Mouse (Mus musculus) hindbrain, embryonic 11.5 days (tissue): ENCODE results near the gene Gm21970. TPM values are rescaled to one million over a fixed set of nuclear protein-coding genes. Genes with fewer than 3 reads are reported as not detected.
A peak's percentile ranks its signal among the peaks of the same experiment; 100 is the strongest.

Experiments used
- ATAC-seq: fragments of 200-750 bp; cut with Nextera tagmentation; 2 replicates; pipeline ENCODE4 v1.8.0; 2017; ENCODE audit warnings: mild to moderate bottlenecking, moderate TSS enrichment, moderate library complexity; ENCODE audit not compliant: low FRiP score
- DNase-seq: peaks from one replicate; pipeline ENCODE4 v3.0.0-alpha.2; 2015; ENCODE audit warnings: low spot score
- H3K27ac ChIP-seq: fragments of 300-500 bp; sonication (generic); 2 replicates; pipeline ENCODE4 v1.5.1; 2014; ENCODE audit warnings: mild to moderate bottlenecking, low read depth, low read length
- H3K27me3 ChIP-seq: fragments of 300-500 bp; sonication (generic); 2 replicates; pipeline ENCODE4 v1.6.1; 2014; ENCODE audit warnings: mild to moderate bottlenecking, low read length, moderate library complexity, mixed read lengths; ENCODE audit not compliant: control insufficient read depth, insufficient read depth
- H3K36me3 ChIP-seq: fragments of 300-500 bp; sonication (generic); 2 replicates; pipeline ENCODE4 v1.6.1; 2014; ENCODE audit warnings: mild to moderate bottlenecking, low read length, moderate library complexity, mixed read lengths; ENCODE audit not compliant: control insufficient read depth, insufficient read depth
- H3K4me1 ChIP-seq: fragments of 300-500 bp; sonication (generic); replicated peaks from 2 replicates; pipeline ENCODE4 v1.6.1; 2014; ENCODE audit warnings: low read length, mixed read lengths; ENCODE audit not compliant: control insufficient read depth, insufficient read depth
- H3K4me2 ChIP-seq: fragments of 300-500 bp; sonication (generic); replicated peaks from 2 replicates; pipeline ENCODE4 v1.6.1; 2014; ENCODE audit warnings: mild to moderate bottlenecking, low read depth, low read length
- H3K4me3 ChIP-seq: fragments of 300-500 bp; sonication (generic); 2 replicates; pipeline ENCODE4 v1.5.1; 2014; ENCODE audit warnings: low read depth, low read length
- H3K9ac ChIP-seq: fragments of 300-500 bp; sonication (generic); 2 replicates; pipeline ENCODE4 v1.6.1; 2014; ENCODE audit warnings: low read depth, low read length
- H3K9me3 ChIP-seq: fragments of 300-500 bp; sonication (generic); 2 replicates; pipeline ENCODE4 v1.6.1; 2016; ENCODE audit warnings: low read length; ENCODE audit not compliant: control insufficient read depth
- WGBS: fragments of 180-500 bp; shearing (Covaris S2); extraction: QIAGEN DNeasy Blood & Tissue Kit; methylation state at CpG from one replicate; pipeline ENCODE4 v1.1.7; 2014; 5-methylcytosine and 5-hydroxymethylcytosine counted together
- polyA plus RNA-seq: library from polyadenylated mRNA; unstranded; fragments of >200 nt; fragmentation: Nextera tagmentation; extraction: Ambion mirVana; gene quantifications from 2 replicates; pipeline ENCODE4 v1.2.1, GENCODE M21; 2014

Gene Gm21970
- polyA plus RNA-seq, 1 experiment from 2014 or later = not detected

- H3K36me3 ChIP-seq = no peaks in the 10 kb centered on the region
- ATAC-seq = peak; percentile 97
- H3K4me3 ChIP-seq = peak overlapping the region; percentile 53
- peaks cover 2% of the 10 kb centered on the region; the same call in 1 of the 2 replicates for H3K4me1 ChIP-seq
- peak overlapping the region; percentile 19; the same call in 1 of the 2 replicates for H3K27ac ChIP-seq
- no peaks in the 10 kb centered on the region for H3K9me3 ChIP-seq
- peak overlapping the region; percentile 46 for H3K9ac ChIP-seq
- H3K4me2 ChIP-seq = peak overlapping the region; percentile 85
- H3K27me3 ChIP-seq = no peaks in the 10 kb centered on the region
- 2% methylated on average over 44 of the region's 44 CpGs for WGBS
- peak; percentile 94 for DNase-seq
These were observed 73.3 kb downstream of the Gm21970 start for GRCm38 (mm10) chr16:91464594-91465504.

- no peaks in the 10 kb centered on the region for H3K9me3 ChIP-seq
- peaks cover 2% of the 10 kb centered on the region; the same call in 1 of the 2 replicates for H3K4me1 ChIP-seq
- H3K27ac ChIP-seq = no peak overlapping the region
- H3K4me3 ChIP-seq = peak overlapping the region; percentile 53
- no peaks in the 10 kb centered on the region for H3K27me3 ChIP-seq
- H3K9ac ChIP-seq = peak overlapping the region; percentile 46; the same call in 1 of the 2 replicates
- ATAC-seq (no peak; the same call in 1 of the 2 replicates), DNase-seq (no peak)
- 59% methylated on average over 13 of the region's 13 CpGs for WGBS
- H3K36me3 ChIP-seq = no peaks in the 10 kb centered on the region
- H3K4me2 ChIP-seq = peak overlapping the region; percentile 85
These were observed 74.2 kb downstream of the Gm21970 start for GRCm38 (mm10) chr16:91465505-91466240.

- H3K27me3 ChIP-seq = no peaks in the 10 kb centered on the region
- no peak overlapping the region for H3K27ac ChIP-seq
- no peaks in the 10 kb centered on the region for H3K36me3 ChIP-seq
- H3K9ac ChIP-seq = no peak overlapping the region
- no peak overlapping the region for H3K4me3 ChIP-seq
- ATAC-seq = no peak
- DNase-seq = peak; percentile 45
- H3K9me3 ChIP-seq = no peaks in the 10 kb centered on the region
- H3K4me2 ChIP-seq = no peak overlapping the region
- WGBS = 45% methylated on average over 6 of the region's 6 CpGs
- H3K4me1 ChIP-seq = peaks cover 2% of the 10 kb centered on the region; the same call in 1 of the 2 replicates
These were observed 75.0 kb downstream of the Gm21970 start for GRCm38 (mm10) chr16:91466566-91466965.

Other genes with a start within 250 kb of the Gm21970 start
- gene Olig2, start 166.3 kb upstream of the Gm21970 start, polyA plus RNA-seq = 0.76 and 1.2 TPM in 2 replicates
- 0.40 and 0.84 TPM in 2 replicates for gene Olig1, start 121.9 kb upstream of the Gm21970 start, polyA plus RNA-seq
- 33.4 and 35.4 TPM in 2 replicates for gene Ifnar2, start 18.9 kb upstream of the Gm21970 start, polyA plus RNA-seq
- 8.6 and 9.0 TPM in 2 replicates for gene Il10rb, start 14.4 kb downstream of the Gm21970 start, polyA plus RNA-seq
- gene Ifnar1, start 93.5 kb downstream of the Gm21970 start, polyA plus RNA-seq = 51.6 and 52.9 TPM in 2 replicates
- 35.1 and 36.8 TPM in 2 replicates for gene Ifngr2, start 155.4 kb downstream of the Gm21970 start, polyA plus RNA-seq
- gene Tmem50b, start 206.1 kb downstream of the Gm21970 start, polyA plus RNA-seq = 54.7 and 55.9 TPM in 2 replicates
- gene Dnajc28, start 227.3 kb downstream of the Gm21970 start, polyA plus RNA-seq = 5.6 and 6.1 TPM in 2 replicates